Mouse (Mus musculus): ENCODE measurements around the gene Smpd2. TPM values are rescaled to one million over a fixed set of nuclear protein-coding genes. Genes with fewer than 3 reads are reported as not detected.

The Smpd2 gene
- polyA plus RNA-seq, 1 experiment = 15.2 TPM

- TF ChIP-seq CTCF (IDR thresholded peaks at IDR 0.05; ENCODE audit: low read depth, low read length) = no peak
- Histone ChIP-seq H3K27ac (ENCODE audit: insufficient read depth, low read depth, low read length) (peak overlapping the region; percentile 77), H3K4me3 (ENCODE audit: insufficient read depth, low read length) (peak overlapping the region; percentile 62), H3K4me1 (ENCODE audit: control insufficient read depth, insufficient read depth, low read length) (peaks cover 34% of the 10 kb centered on the region)
Measured at GRCm38 (mm10) chr10:41477018-41477277, 13.2 kb downstream of the Smpd2 start.

- Histone ChIP-seq H3K27ac (ENCODE audit: insufficient read depth, low read depth, low read length) (peak within 1 kb of the TSS; percentile 77), H3K4me1 (ENCODE audit: control insufficient read depth, insufficient read depth, low read length) (peaks cover 34% of the 10 kb centered on the region), H3K4me3 (ENCODE audit: insufficient read depth, low read length) (peak within 1 kb of the TSS; percentile 62)
- TF ChIP-seq POLR2A (IDR thresholded peaks at IDR 0.05; ENCODE audit: borderline replicate concordance, low read depth, low read length) (no peak), CTCF (IDR thresholded peaks at IDR 0.05; ENCODE audit: low read depth, low read length) (no peak)
Measured at GRCm38 (mm10) chr10:41476171-41477017, 13.8 kb downstream of the Smpd2 start, which contains the start of gene Mical1. TSS of gene Mical1 (plus strand) at chr10:41476314.

- Histone ChIP-seq H3K4me3 (ENCODE audit: insufficient read depth, low read length) (no peak overlapping the region), H3K4me1 (ENCODE audit: control insufficient read depth, insufficient read depth, low read length) (peaks cover 34% of the 10 kb centered on the region), H3K27ac (ENCODE audit: insufficient read depth, low read depth, low read length) (peak overlapping the region; percentile 68)
- TF ChIP-seq CTCF (IDR thresholded peaks at IDR 0.05; ENCODE audit: low read depth, low read length) = no peak
- no peak for TF ChIP-seq POLR2A (IDR thresholded peaks at IDR 0.05; ENCODE audit: borderline replicate concordance, low read depth, low read length)
Measured at GRCm38 (mm10) chr10:41474981-41475391, 15.2 kb downstream of the Smpd2 start.

GRCm38 (mm10) chr10:41473782-41474468 lies 16.2 kb downstream of the Smpd2 start:
- Histone ChIP-seq H3K4me3 (ENCODE audit: insufficient read depth, low read length) (no peak overlapping the region), H3K4me1 (ENCODE audit: control insufficient read depth, insufficient read depth, low read length) (peaks cover 34% of the 10 kb centered on the region), H3K27ac (ENCODE audit: insufficient read depth, low read depth, low read length) (peak overlapping the region; percentile 68)
- TF ChIP-seq POLR2A (IDR thresholded peaks at IDR 0.05; ENCODE audit: borderline replicate concordance, low read depth, low read length) (no peak), CTCF (IDR thresholded peaks at IDR 0.05; ENCODE audit: low read depth, low read length) (no peak)

- Histone ChIP-seq H3K4me1 (ENCODE audit: control insufficient read depth, insufficient read depth, low read length) (peaks cover 33% of the 10 kb centered on the region), H3K4me3 (ENCODE audit: insufficient read depth, low read length) (no peak overlapping the region), H3K27ac (ENCODE audit: insufficient read depth, low read depth, low read length) (peak overlapping the region; percentile 64)
- TF ChIP-seq POLR2A (IDR thresholded peaks at IDR 0.05; ENCODE audit: borderline replicate concordance, low read depth, low read length) (no peak), CTCF (IDR thresholded peaks at IDR 0.05; ENCODE audit: low read depth, low read length) (no peak)
Measured at GRCm38 (mm10) chr10:41472962-41473481, 17.1 kb downstream of the Smpd2 start.

- TF ChIP-seq POLR2A (IDR thresholded peaks at IDR 0.05; ENCODE audit: borderline replicate concordance, low read depth, low read length) = no peak
- TF ChIP-seq CTCF (IDR thresholded peaks at IDR 0.05; ENCODE audit: low read depth, low read length) = no peak
- Histone ChIP-seq H3K4me3 (ENCODE audit: insufficient read depth, low read length) (no peak overlapping the region), H3K27ac (ENCODE audit: insufficient read depth, low read depth, low read length) (peak overlapping the region; percentile 64; the same call in 1 of the 2 replicates), H3K4me1 (ENCODE audit: control insufficient read depth, insufficient read depth, low read length) (peaks cover 31% of the 10 kb centered on the region)
Measured at GRCm38 (mm10) chr10:41472534-41472933, 17.6 kb downstream of the Smpd2 start.

GRCm38 (mm10) chr10:41470693-41471092 lies 19.5 kb downstream of the Smpd2 start:
- no peak overlapping the region for H3K27ac ChIP-seq (ENCODE audit: insufficient read depth, low read depth, low read length)

GRCm38 (mm10) chr10:41467325-41467724 lies 22.8 kb downstream of the Smpd2 start:
- no peak overlapping the region for H3K27ac ChIP-seq (ENCODE audit: insufficient read depth, low read depth, low read length)
- no peaks in the 10 kb centered on the region for H3K4me1 ChIP-seq (ENCODE audit: control insufficient read depth, insufficient read depth, low read length)
- TF ChIP-seq CTCF (IDR thresholded peaks at IDR 0.05; ENCODE audit: low read depth, low read length) = no peak
- TF ChIP-seq POLR2A (IDR thresholded peaks at IDR 0.05; ENCODE audit: borderline replicate concordance, low read depth, low read length) = no peak
- no peak overlapping the region for H3K4me3 ChIP-seq (ENCODE audit: insufficient read depth, low read length)

More at GRCm38 (mm10) chr10:41470693-41471092, 19.5 kb downstream of the Smpd2 start:
- TF ChIP-seq CTCF (IDR thresholded peaks at IDR 0.05; ENCODE audit: low read depth, low read length) = no peak
- TF ChIP-seq POLR2A (IDR thresholded peaks at IDR 0.05; ENCODE audit: borderline replicate concordance, low read depth, low read length) = no peak
- no peak overlapping the region for H3K4me3 ChIP-seq (ENCODE audit: insufficient read depth, low read length)
- H3K4me1 ChIP-seq (ENCODE audit: control insufficient read depth, insufficient read depth, low read length) = peaks cover 27% of the 10 kb centered on the region

- Histone ChIP-seq H3K27ac (ENCODE audit: insufficient read depth, low read depth, low read length) (no peak overlapping the region), H3K4me1 (ENCODE audit: control insufficient read depth, insufficient read depth, low read length) (peaks cover 5% of the 10 kb centered on the region; the same call in 1 of the 2 replicates), H3K4me3 (ENCODE audit: insufficient read depth, low read length) (no peak overlapping the region)
- TF ChIP-seq CTCF (IDR thresholded peaks at IDR 0.05; ENCODE audit: low read depth, low read length) = no peak
- no peak for TF ChIP-seq POLR2A (IDR thresholded peaks at IDR 0.05; ENCODE audit: borderline replicate concordance, low read depth, low read length)
Measured at GRCm38 (mm10) chr10:41464401-41464955, 25.7 kb downstream of the Smpd2 start.

Data from bone marrow macrophage, adult 2 months (primary cell).